Mouse (Mus musculus): ENCODE results near the gene Gm5936.
"Not testable (repeated sequence)": the region's sequence is repeated elsewhere in the genome, so short reads cannot be mapped to it uniquely, and the experiment has no call there.

The Gm5936 gene

DNA sequence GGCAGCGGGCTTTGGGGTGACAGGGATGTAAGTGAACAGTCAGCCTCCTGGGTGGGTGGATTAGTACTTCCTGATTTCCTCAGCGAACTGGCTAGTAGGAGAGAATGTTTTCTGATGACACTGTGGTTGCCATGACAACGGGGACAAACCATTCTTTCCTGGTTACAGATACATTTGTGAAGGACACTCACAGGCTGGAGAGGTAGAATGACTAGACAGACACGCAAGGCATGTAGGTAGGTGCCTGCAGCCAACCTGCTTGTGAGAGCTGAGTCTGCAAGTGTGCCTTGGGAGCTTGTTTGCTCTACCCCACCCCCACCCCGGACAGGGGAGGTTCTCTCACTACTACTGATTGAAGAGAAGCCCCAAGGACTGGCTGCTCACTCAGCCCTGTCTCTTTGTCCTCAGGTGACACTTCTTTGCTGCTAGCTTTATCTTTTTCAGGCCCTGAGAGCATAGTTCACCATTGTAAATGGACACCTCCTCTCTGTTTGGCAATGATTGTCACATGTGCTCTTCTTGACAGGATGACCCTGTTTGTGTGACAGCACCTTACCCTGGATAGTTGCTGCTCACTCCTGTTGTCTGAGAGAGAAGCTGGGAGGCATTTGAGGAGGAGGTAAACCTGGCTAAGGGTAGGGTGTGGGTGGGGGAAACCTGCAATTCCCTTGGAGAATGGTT, at the start of gene Gm5936:
Gene Gm5936, plus strand, starts transcription at position 355 of the 681 bp plus-strand sequence.
- DNase-seq (ENCODE audit: low spot score in 2 of 2), result not testable (repeated sequence)

- not testable (repeated sequence) for DNase-seq (ENCODE audit: low spot score in 2 of 2)
These were observed 19.1 kb downstream of the Gm5936 start for GRCm38 (mm10) chrX:74856104-74856503.

- not testable (repeated sequence) for DNase-seq (ENCODE audit: low spot score in 2 of 2)
These were observed 43.1 kb downstream of the Gm5936 start for GRCm38 (mm10) chrX:74880123-74880522.

Measured in spleen, postnatal 14 days (tissue).